17 mouse cellular contexts compared by ENCODE assay signal in the genomic region with DNA sequence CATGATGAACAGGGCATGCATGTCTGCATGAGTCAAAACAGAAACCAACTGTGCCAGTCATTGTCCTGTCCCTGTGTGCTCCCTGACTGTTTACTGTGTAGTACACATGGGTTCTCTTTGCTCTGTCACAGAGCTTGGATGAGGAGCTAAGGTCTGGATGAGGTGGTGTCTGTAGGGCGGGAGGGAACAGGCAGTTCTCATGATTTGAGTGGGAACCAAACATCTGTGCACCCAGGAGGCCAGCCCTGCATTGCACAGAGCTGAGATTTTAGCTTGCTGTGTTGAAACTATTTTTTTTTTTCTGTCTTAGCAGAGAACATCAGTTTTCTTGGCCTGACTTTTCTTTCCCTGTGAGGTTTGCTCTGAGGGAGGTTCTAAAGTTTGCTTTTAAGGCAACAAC. TPM values are rescaled to one million over a fixed set of nuclear protein-coding genes. Genes with fewer than 3 reads are reported as not detected.
DNase-seq lines count a peak whose midpoint lies in the region; ATAC-seq lines count a peak whose summit lies in the region.
"Had no signal": no experiment of that assay in that cellular context is flagged by ENCODE, and none has a peak within 500 bp of the region (broad histone marks: within the 10 kb centered on the region; RNA-seq: fewer than 3 reads in every experiment).

No protein-coding gene starts in this region.

- DNase-seq in frontal cortex, adult 2 months (ENCODE audit: extremely low spot score in 1 of 2, low spot score in 1 of 2) = no peak
- peak; percentile 35 for DNase-seq in lung, postnatal 25 days (ENCODE audit: low spot score)
- DNase-seq in lung, postnatal 4 days = no peak
- peak; percentile 80 for DNase-seq in gastrocnemius, postnatal 25 days
- DNase-seq in telencephalon, adult 2 months (ENCODE audit: low read depth, low spot score) = peak; percentile 9
- DNase-seq in adrenal gland, adult 8-10 months = no peak
- DNase-seq: cerebellum, adult 11-12 months; cerebellum, postnatal 36 days; kidney, adult 18-20 months; kidney, postnatal 25 days; left cerebral cortex, postnatal 4 days; liver, embryonic 13.5 days; right cerebral cortex, adult 18-20 months had no signal

- peak; percentile 80 for ATAC-seq in frontal cortex, adult (ENCODE audit: low TSS enrichment)
- ATAC-seq in granulocyte monocyte progenitor cell, adult 5-6 weeks (replicated peaks; ENCODE audit: poor library complexity, severe bottlenecking) = no peak
- ATAC-seq: hindbrain, embryonic 16.5 days; midbrain, embryonic 15.5 days had no signal

RNA-seq across cellular contexts. Expression of gene Nid1, which starts 50.5 kb away (rescaled TPM):
- 14.1 and 15.2 TPM in 2 replicates for polyA plus RNA-seq in frontal cortex, adult 2 months (2012; rRNA removed)
- 10 to 100 TPM; 76.3 to 99.2 TPM for total RNA-seq in gastrocnemius, postnatal 25 days (2021)
- not detected in 2 replicates for total RNA-seq in granulocyte monocyte progenitor cell, adult 5-6 weeks (2014; fragmentation: Nextera tagmentation)
- not detected in 2 replicates for total RNA-seq in granulocyte monocyte progenitor cell, adult 5-6 weeks (2017)
- 10 to 100 TPM; 37.4 to 71.1 (median 51.9) TPM for total RNA-seq in adrenal gland, adult 8-10 months (2022)

Comparison
In these comparisons a context has a peak if more than half of its experiments do, and no peak if none do; other contexts are left out.
1. DNase-seq: peak in lung, postnatal 25 days (single experiment), gastrocnemius, postnatal 25 days (single experiment) and telencephalon, adult 2 months (single experiment); none in frontal cortex, adult 2 months (0 of 2), lung, postnatal 4 days (0 of 2) and adrenal gland, adult 8-10 months (single experiment).
2. RNA of gene Nid1, which starts 50.5 kb away (total RNA-seq): 76.3 to 99.2 TPM in gastrocnemius, postnatal 25 days and 37.4 to 71.1 TPM in adrenal gland, adult 8-10 months; not detected in granulocyte monocyte progenitor cell, adult 5-6 weeks; every median in the first group is over 10 times any median in the second.